Mouse (Mus musculus): ENCODE measurements at regions not wholly inside any gene's neighbourhood (a gene's known extent, or its start where the extent isn't known, plus 50 kb on each side); places are given as distances from the start of the nearest gene placed in this dataset.
A peak's percentile ranks its signal among the peaks of the same experiment; 100 is the strongest.

GRCm38 (mm10) chr6:26709324-26709723 lies 900.3 kb upstream of the Pot1a start:
- 92% methylated on average over 6 of the region's 6 CpGs for WGBS
- no peak overlapping the region for H3K4me3 ChIP-seq (ENCODE audit: low read length)
- ATAC-seq, result no peak
- H3K27me3 ChIP-seq (replicated peaks; ENCODE audit: control insufficient read depth, insufficient read depth, low read length), result no peaks in the 10 kb centered on the region
- H3K27ac ChIP-seq (ENCODE audit: low read depth, low read length), result no peak overlapping the region
- H3K9ac ChIP-seq (ENCODE audit: low read depth, low read length), result no peak overlapping the region
- H3K36me3 ChIP-seq (ENCODE audit: control insufficient read depth, insufficient read depth, low read length), result no peaks in the 10 kb centered on the region
- H3K4me1 ChIP-seq (ENCODE audit: control insufficient read depth, insufficient read depth, low read depth, low read length), result no peaks in the 10 kb centered on the region
- H3K9me3 ChIP-seq (ENCODE audit: control insufficient read depth, low read length), result no peaks in the 10 kb centered on the region
- H3K4me2 ChIP-seq (ENCODE audit: low read length), result no peak overlapping the region

- Histone ChIP-seq H3K27ac (ENCODE audit: low read depth, low read length) (no peak overlapping the region), H3K4me2 (ENCODE audit: low read length) (no peak overlapping the region), H3K36me3 (ENCODE audit: control insufficient read depth, insufficient read depth, low read length) (no peaks in the 10 kb centered on the region), H3K9me3 (ENCODE audit: control insufficient read depth, low read length) (no peaks in the 10 kb centered on the region), H3K27me3 (replicated peaks; ENCODE audit: control insufficient read depth, insufficient read depth, low read length) (no peaks in the 10 kb centered on the region), H3K4me1 (ENCODE audit: control insufficient read depth, insufficient read depth, low read depth, low read length) (no peaks in the 10 kb centered on the region), H3K9ac (ENCODE audit: low read depth, low read length) (no peak overlapping the region), H3K4me3 (ENCODE audit: low read length) (no peak overlapping the region)
- no peak for ATAC-seq
- 62% methylated on average over 4 of the region's 4 CpGs for WGBS
These were observed 899.8 kb upstream of the Pot1a start for GRCm38 (mm10) chr6:26708880-26709279.

- ATAC-seq, result 0 out of 2 replicates have a peak, but pooled peaks have one; percentile 40
- H3K4me2 ChIP-seq (ENCODE audit: low read length), result no peak overlapping the region
- no peak overlapping the region for H3K27ac ChIP-seq (ENCODE audit: low read depth, low read length)
These were observed 899.2 kb upstream of the Pot1a start for GRCm38 (mm10) chr6:26707974-26708867.

More at GRCm38 (mm10) chr6:26707974-26708867, 899.2 kb upstream of the Pot1a start:
- no peaks in the 10 kb centered on the region for H3K9me3 ChIP-seq (ENCODE audit: control insufficient read depth, low read length)
- no peak overlapping the region for H3K4me3 ChIP-seq (ENCODE audit: low read length)
- no peaks in the 10 kb centered on the region for H3K4me1 ChIP-seq (ENCODE audit: control insufficient read depth, insufficient read depth, low read depth, low read length)
- no peak overlapping the region for H3K9ac ChIP-seq (ENCODE audit: low read depth, low read length)
- no peaks in the 10 kb centered on the region for H3K36me3 ChIP-seq (ENCODE audit: control insufficient read depth, insufficient read depth, low read length)
- WGBS, result 82% methylated on average over 5 of the region's 5 CpGs
- no peaks in the 10 kb centered on the region for H3K27me3 ChIP-seq (replicated peaks; ENCODE audit: control insufficient read depth, insufficient read depth, low read length)
